Mouse (Mus musculus) 3T3-L1 (cell line): ENCODE measurements around the gene Ifng.

ENCODE experiments used
- DNase-seq: peaks from one replicate; pipeline ENCODE4 v3.0.0-alpha.2; 2015; ENCODE audit warnings: low read depth, low spot score

Ifng gene

GRCm38 (mm10) chr10:118480118-118480517, 39.3 kb downstream of the Ifng start:
- no peak for DNase-seq

DNA sequence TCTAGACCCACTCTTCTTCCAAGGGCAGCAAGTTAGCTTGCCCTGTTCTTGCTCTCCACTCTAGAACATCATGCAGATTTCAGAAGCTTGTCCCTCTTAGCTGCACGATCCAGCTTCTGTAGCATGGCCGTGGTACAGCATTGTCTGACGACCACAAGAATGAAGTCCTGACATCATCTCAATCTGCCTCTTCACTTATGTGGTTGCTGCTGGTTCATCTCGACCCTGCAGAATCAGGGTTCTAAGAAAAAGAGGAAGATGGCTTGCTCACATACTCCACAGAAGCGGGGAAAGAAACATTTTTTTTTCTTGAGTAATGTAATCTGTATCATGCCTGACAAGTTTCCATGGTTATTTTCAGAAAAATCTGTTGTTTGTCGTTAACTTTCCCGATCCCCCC, 39.9 kb downstream of the Ifng start:
- no peak for DNase-seq

- DNase-seq = no peak
Observed at GRCm38 (mm10) chr10:118494109-118494508, 53.3 kb downstream of the Ifng start.

GRCm38 (mm10) chr10:118495362-118495761, 54.5 kb downstream of the Ifng start:
- no peak for DNase-seq
